Mouse (Mus musculus): ENCODE data around the gene Gps1. TPM values are rescaled to one million over a fixed set of nuclear protein-coding genes. Genes with fewer than 3 reads are reported as not detected.
"Not testable (repeated sequence)": the region's sequence is repeated elsewhere in the genome, so short reads cannot be mapped to it uniquely, and the experiment has no call there.

Gene Gps1
- polyA plus RNA-seq, 1 experiment: 149 TPM

GRCm38 (mm10) chr11:120822321-120822720, 38.2 kb downstream of the Gps1 start:
- peak; percentile 23 for DNase-seq (ENCODE audit: low spot score)

GRCm38 (mm10) chr11:120822831-120823550, 38.9 kb downstream of the Gps1 start:
- DNase-seq (ENCODE audit: low spot score): no peak

GRCm38 (mm10) chr11:120823551-120823947, 39.5 kb downstream of the Gps1 start:
- no peak for DNase-seq (ENCODE audit: low spot score)

GRCm38 (mm10) chr11:120823956-120824786, 40.1 kb downstream of the Gps1 start, which contains the start of gene Fasn:
Gene Fasn, minus strand, starts transcription at chr11:120824547.
- DNase-seq (ENCODE audit: low spot score): peak; percentile 98

GRCm38 (mm10) chr11:120824787-120825288, 40.8 kb downstream of the Gps1 start:
- DNase-seq (ENCODE audit: low spot score): no peak

GRCm38 (mm10) chr11:120825289-120825863, 41.3 kb downstream of the Gps1 start:
- peak; percentile 21 for DNase-seq (ENCODE audit: low spot score)

- DNase-seq (ENCODE audit: low spot score): peak; percentile 19
Observed at GRCm38 (mm10) chr11:120826016-120826953, 42.2 kb downstream of the Gps1 start.

GRCm38 (mm10) chr11:120828416-120828815, 44.3 kb downstream of the Gps1 start:
- DNase-seq (ENCODE audit: low spot score): no peak

GRCm38 (mm10) chr11:120829757-120830532, 45.9 kb downstream of the Gps1 start:
- no peak for DNase-seq (ENCODE audit: low spot score)

- DNase-seq (ENCODE audit: low spot score): peak; percentile 19
Observed at GRCm38 (mm10) chr11:120830686-120831085, 46.6 kb downstream of the Gps1 start.

GRCm38 (mm10) chr11:120831659-120832440, 47.8 kb downstream of the Gps1 start:
- DNase-seq (ENCODE audit: low spot score): no peak

GRCm38 (mm10) chr11:120832962-120833361, 48.9 kb downstream of the Gps1 start:
- DNase-seq (ENCODE audit: low spot score): not testable (repeated sequence)

- DNase-seq (ENCODE audit: low spot score): no peak
Observed at GRCm38 (mm10) chr11:120833555-120834280, 49.6 kb downstream of the Gps1 start.

Other genes starting within 250 kb of the Gps1 start
- gene Mcrip1, start 234.5 kb upstream of the Gps1 start, polyA plus RNA-seq (2012; rRNA removed): 112 and 117 TPM in 2 replicates
- gene Ppp1r27, start 233.1 kb upstream of the Gps1 start, polyA plus RNA-seq (2012; rRNA removed): not detected in 2 replicates
- gene P4hb, start 211.0 kb upstream of the Gps1 start, polyA plus RNA-seq (2012; rRNA removed): 272 and 354 TPM in 2 replicates
- 399 and 409 TPM in 2 replicates for gene Arhgdia, start 202.6 kb upstream of the Gps1 start, polyA plus RNA-seq (2012; rRNA removed)
- gene Alyref, start 185.9 kb upstream of the Gps1 start, polyA plus RNA-seq (2012; rRNA removed): 56.2 and 57.6 TPM in 2 replicates
- gene Anapc11, start 185.9 kb upstream of the Gps1 start, polyA plus RNA-seq (2012; rRNA removed): 112 and 116 TPM in 2 replicates
- 0.40 and 0.62 TPM in 2 replicates for gene Npb, start 175.8 kb upstream of the Gps1 start, polyA plus RNA-seq (2012; rRNA removed)
- gene Pcyt2, start 166.3 kb upstream of the Gps1 start, polyA plus RNA-seq (2012; rRNA removed): 87.2 and 120 TPM in 2 replicates
- 78.6 and 107 TPM in 2 replicates for gene Sirt7, start 159.0 kb upstream of the Gps1 start, polyA plus RNA-seq (2012; rRNA removed)
- 50.1 and 62.5 TPM in 2 replicates for gene Mafg, start 150.7 kb upstream of the Gps1 start, polyA plus RNA-seq (2012; rRNA removed)
- gene Pycr1, start 140.5 kb upstream of the Gps1 start, polyA plus RNA-seq (2012; rRNA removed): 15.5 and 18.5 TPM in 2 replicates
- gene Myadml2, start 136.1 kb upstream of the Gps1 start, polyA plus RNA-seq (2012; rRNA removed): 0.07 and 0.21 TPM in 2 replicates
- 13.0 and 16.6 TPM in 2 replicates for gene Notum, start 123.1 kb upstream of the Gps1 start, polyA plus RNA-seq (2012; rRNA removed)
- 50.8 and 52.2 TPM in 2 replicates for gene Aspscr1, start 111.3 kb upstream of the Gps1 start, polyA plus RNA-seq (2012; rRNA removed)
- gene Cenpx, start 70.5 kb upstream of the Gps1 start, polyA plus RNA-seq (2012; rRNA removed): 62.3 and 76.0 TPM in 2 replicates
- gene Lrrc45, start 70.3 kb upstream of the Gps1 start, polyA plus RNA-seq (2012; rRNA removed): 54.6 and 66.6 TPM in 2 replicates
- 14.6 and 17.4 TPM in 2 replicates for gene Rac3, start 62.8 kb upstream of the Gps1 start, polyA plus RNA-seq (2012; rRNA removed)
- 58.1 and 60.6 TPM in 2 replicates for gene Dcxr, start 57.0 kb upstream of the Gps1 start, polyA plus RNA-seq (2012; rRNA removed)
- 349 and 361 TPM in 2 replicates for gene Cbr2, start 52.2 kb upstream of the Gps1 start, polyA plus RNA-seq (2012; rRNA removed)
- 1.7 and 2.1 TPM in 2 replicates for gene Hmga1b, start 21.5 kb upstream of the Gps1 start, polyA plus RNA-seq (2012; rRNA removed)
- 25.7 and 27.4 TPM in 2 replicates for gene Rfng, start 65 bp upstream of the Gps1 start, polyA plus RNA-seq (2012; rRNA removed)
- 36.1 and 39.1 TPM in 2 replicates for gene Dus1l, start 12.1 kb downstream of the Gps1 start, polyA plus RNA-seq (2012; rRNA removed)
- gene Fasn, start 40.3 kb downstream of the Gps1 start, polyA plus RNA-seq (2012; rRNA removed): 187 and 188 TPM in 2 replicates
- gene Ccdc57, start 148.6 kb downstream of the Gps1 start, polyA plus RNA-seq (2012; rRNA removed): 3.8 and 4.1 TPM in 2 replicates
- 16.5 and 17.3 TPM in 2 replicates for gene Slc16a3, start 164.2 kb downstream of the Gps1 start, polyA plus RNA-seq (2012; rRNA removed)
- 106 and 110 TPM in 2 replicates for gene Csnk1d, start 207.1 kb downstream of the Gps1 start, polyA plus RNA-seq (2012; rRNA removed)

Measured in urinary bladder, adult 2 months (tissue).